Mouse (Mus musculus): ENCODE data around the gene AL732309.1. TPM values are rescaled to one million over a fixed set of nuclear protein-coding genes. Genes with fewer than 3 reads are reported as not detected.
A peak's percentile ranks its signal among the peaks of the same experiment; 100 is the strongest.

AL732309.1 gene
- polyA plus RNA-seq, 1 experiment from 2014 or later: 4.3 TPM

DNA sequence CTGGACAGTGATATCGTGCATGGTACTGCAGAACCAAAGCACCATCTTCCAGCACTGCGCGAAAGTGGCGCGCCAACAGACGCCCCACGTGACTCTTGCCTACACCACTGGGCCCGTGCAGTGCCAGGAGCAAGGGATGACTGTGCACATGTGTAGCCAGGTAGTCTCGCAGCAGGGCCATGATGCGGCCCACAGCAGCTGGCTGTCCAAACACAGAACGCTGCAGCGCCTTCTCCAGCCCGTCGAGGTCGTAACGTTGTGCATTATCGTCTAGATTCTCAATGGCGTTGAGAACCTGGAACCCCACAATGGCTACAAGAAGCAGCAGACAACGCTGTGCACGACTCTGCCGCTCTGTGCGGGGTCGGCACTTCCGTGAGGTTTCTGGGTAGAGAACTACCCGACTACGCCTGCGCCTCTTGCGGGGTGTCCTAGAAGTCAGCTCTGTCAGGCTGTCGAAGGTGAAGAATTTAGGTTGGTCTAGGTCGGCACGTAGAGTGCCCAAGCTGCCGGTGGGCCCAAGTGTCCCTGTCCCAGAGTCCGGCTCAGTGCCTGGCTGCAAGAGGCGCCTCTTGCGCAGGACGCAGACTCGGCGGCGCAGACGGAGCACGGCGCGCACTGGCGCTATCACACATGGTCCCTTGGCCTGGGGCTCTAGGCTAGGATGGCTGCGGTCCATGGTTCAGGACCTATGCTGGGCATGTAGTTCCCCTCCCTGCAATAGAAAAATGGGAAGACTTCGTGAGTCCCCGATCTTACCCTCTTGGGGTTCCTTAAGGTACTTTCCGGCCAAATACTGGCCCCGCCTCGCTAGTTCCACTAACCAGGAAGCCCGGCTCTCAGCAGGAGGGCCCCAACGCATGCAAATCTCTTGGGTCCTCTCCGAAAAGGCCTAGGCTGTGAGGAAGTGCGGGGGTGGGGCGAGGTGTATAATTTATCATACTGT is 51.2 kb downstream of the AL732309.1 start:
- H3K9me3 ChIP-seq (ENCODE audit: low read length): no peaks in the 10 kb centered on the region
- DNase-seq (ENCODE audit: low spot score) (peak; percentile 74), ATAC-seq (peak; percentile 16; the same call in 1 of the 2 replicates)
- peak overlapping the region; percentile 62 for H3K4me2 ChIP-seq (replicated peaks; ENCODE audit: low read depth, low read length)
- H3K9ac ChIP-seq (replicated peaks; ENCODE audit: low read depth): peak overlapping the region; percentile 29
- H3K27ac ChIP-seq (ENCODE audit: low read length): peak overlapping the region; percentile 91
- H3K4me3 ChIP-seq (ENCODE audit: low read depth, low read length): peak overlapping the region; percentile 36
- TF ChIP-seq CTCF (IDR thresholded peaks at IDR 0.05): no peak
- TF ChIP-seq EP300 (IDR thresholded peaks at IDR 0.05): no peak
- peaks cover 18% of the 10 kb centered on the region for H3K4me1 ChIP-seq (ENCODE audit: insufficient read depth, low read depth, low read length)
- H3K36me3 ChIP-seq (ENCODE audit: insufficient read depth, low read length): peaks cover 16% of the 10 kb centered on the region; the same call in 1 of the 2 replicates
- 17% methylated on average over 55 of the region's 55 CpGs for WGBS
- H3K27me3 ChIP-seq (replicated peaks; ENCODE audit: insufficient read depth, low read length): no peaks in the 10 kb centered on the region

Other genes starting within 250 kb of the AL732309.1 start
- 49.3 and 50.2 TPM in 2 replicates for gene Nsmf, start 192.5 kb downstream of the AL732309.1 start, polyA plus RNA-seq (2015; fragmentation: Nextera tagmentation; extraction: Ambion mirVana)
- 3.0 and 3.4 TPM in 2 replicates for gene Entpd8, start 166.6 kb downstream of the AL732309.1 start, polyA plus RNA-seq (2015; fragmentation: Nextera tagmentation; extraction: Ambion mirVana)
- gene Noxa1, start 151.7 kb downstream of the AL732309.1 start, polyA plus RNA-seq (2015; fragmentation: Nextera tagmentation; extraction: Ambion mirVana): 11.9 and 14.6 TPM in 2 replicates
- gene Nrarp, start 66.1 kb downstream of the AL732309.1 start, polyA plus RNA-seq (2015; fragmentation: Nextera tagmentation; extraction: Ambion mirVana): 14.1 and 16.0 TPM in 2 replicates
- 13.8 and 14.8 TPM in 2 replicates for gene Tor4a, start 50.0 kb downstream of the AL732309.1 start, polyA plus RNA-seq (2015; fragmentation: Nextera tagmentation; extraction: Ambion mirVana)
- gene Nelfb, start 35.4 kb downstream of the AL732309.1 start, polyA plus RNA-seq (2015; fragmentation: Nextera tagmentation; extraction: Ambion mirVana): 74.0 and 80.1 TPM in 2 replicates
- 0.12 TPM in 1 of 2 replicates, not detected in the other for gene Stpg3, start 32.2 kb downstream of the AL732309.1 start, polyA plus RNA-seq (2015; fragmentation: Nextera tagmentation; extraction: Ambion mirVana)
- 0.32 and 0.98 TPM in 2 replicates for gene Fam166a, start 28.1 kb downstream of the AL732309.1 start, polyA plus RNA-seq (2015; fragmentation: Nextera tagmentation; extraction: Ambion mirVana)
- gene Tubb4b, start 22.2 kb downstream of the AL732309.1 start, polyA plus RNA-seq (2015; fragmentation: Nextera tagmentation; extraction: Ambion mirVana): 344 and 386 TPM in 2 replicates
- gene Slc34a3, start 12.5 kb downstream of the AL732309.1 start, polyA plus RNA-seq (2015; fragmentation: Nextera tagmentation; extraction: Ambion mirVana): not detected in 2 replicates
- 0.10 TPM in 1 of 2 replicates, not detected in the other for gene Rnf224, start 10.1 kb downstream of the AL732309.1 start, polyA plus RNA-seq (2015; fragmentation: Nextera tagmentation; extraction: Ambion mirVana)
- gene Rnf208, start 4.6 kb downstream of the AL732309.1 start, polyA plus RNA-seq (2015; fragmentation: Nextera tagmentation; extraction: Ambion mirVana): 3.4 TPM in 2 replicates
- 0.69 and 0.85 TPM in 2 replicates for gene Cysrt1, start 4.4 kb downstream of the AL732309.1 start, polyA plus RNA-seq (2015; fragmentation: Nextera tagmentation; extraction: Ambion mirVana)
- 43.2 and 44.9 TPM in 2 replicates for gene Tmem203, start 8.6 kb upstream of the AL732309.1 start, polyA plus RNA-seq (2015; fragmentation: Nextera tagmentation; extraction: Ambion mirVana)
- gene Tprn, start 15.8 kb upstream of the AL732309.1 start, polyA plus RNA-seq (2015; fragmentation: Nextera tagmentation; extraction: Ambion mirVana): 7.2 and 7.4 TPM in 2 replicates
- 146 and 173 TPM in 2 replicates for gene Ssna1, start 25.6 kb upstream of the AL732309.1 start, polyA plus RNA-seq (2015; fragmentation: Nextera tagmentation; extraction: Ambion mirVana)
- gene Anapc2, start 25.6 kb upstream of the AL732309.1 start, polyA plus RNA-seq (2015; fragmentation: Nextera tagmentation; extraction: Ambion mirVana): 88.4 and 89.0 TPM in 2 replicates
- gene Tmem210, start 41.3 kb upstream of the AL732309.1 start, polyA plus RNA-seq (2015; fragmentation: Nextera tagmentation; extraction: Ambion mirVana): not detected in 2 replicates
- gene Lrrc26, start 43.1 kb upstream of the AL732309.1 start, polyA plus RNA-seq (2015; fragmentation: Nextera tagmentation; extraction: Ambion mirVana): 42.2 and 46.5 TPM in 2 replicates
- gene Grin1, start 72.3 kb upstream of the AL732309.1 start, polyA plus RNA-seq (2015; fragmentation: Nextera tagmentation; extraction: Ambion mirVana): 0.30 and 0.36 TPM in 2 replicates
- gene Man1b1, start 85.5 kb upstream of the AL732309.1 start, polyA plus RNA-seq (2015; fragmentation: Nextera tagmentation; extraction: Ambion mirVana): 36.8 and 40.9 TPM in 2 replicates
- 10.5 and 11.1 TPM in 2 replicates for gene Dpp7, start 109.5 kb upstream of the AL732309.1 start, polyA plus RNA-seq (2015; fragmentation: Nextera tagmentation; extraction: Ambion mirVana)
- gene Uap1l1, start 118.8 kb upstream of the AL732309.1 start, polyA plus RNA-seq (2015; fragmentation: Nextera tagmentation; extraction: Ambion mirVana): 74.4 and 75.5 TPM in 2 replicates
- gene Sapcd2, start 125.5 kb upstream of the AL732309.1 start, polyA plus RNA-seq (2015; fragmentation: Nextera tagmentation; extraction: Ambion mirVana): 2.2 and 2.4 TPM in 2 replicates
- gene Entpd2, start 149.0 kb upstream of the AL732309.1 start, polyA plus RNA-seq (2015; fragmentation: Nextera tagmentation; extraction: Ambion mirVana): 2.6 and 2.8 TPM in 2 replicates
- 42.7 and 45.3 TPM in 2 replicates for gene Npdc1, start 152.5 kb upstream of the AL732309.1 start, polyA plus RNA-seq (2015; fragmentation: Nextera tagmentation; extraction: Ambion mirVana)
- gene Fut7, start 176.4 kb upstream of the AL732309.1 start, polyA plus RNA-seq (2015; fragmentation: Nextera tagmentation; extraction: Ambion mirVana): 0.32 and 0.45 TPM in 2 replicates
- gene Abca2, start 181.8 kb upstream of the AL732309.1 start, polyA plus RNA-seq (2015; fragmentation: Nextera tagmentation; extraction: Ambion mirVana): 2.7 and 4.0 TPM in 2 replicates
- 633 and 715 TPM in 2 replicates for gene Clic3, start 210.0 kb upstream of the AL732309.1 start, polyA plus RNA-seq (2015; fragmentation: Nextera tagmentation; extraction: Ambion mirVana)
- gene Paxx, start 214.2 kb upstream of the AL732309.1 start, polyA plus RNA-seq (2015; fragmentation: Nextera tagmentation; extraction: Ambion mirVana): 67.4 and 68.9 TPM in 2 replicates
- gene Ptgds, start 223.2 kb upstream of the AL732309.1 start, polyA plus RNA-seq (2015; fragmentation: Nextera tagmentation; extraction: Ambion mirVana): 5.8 and 6.1 TPM in 2 replicates
- not detected in 2 replicates for gene Lcn12, start 247.0 kb upstream of the AL732309.1 start, polyA plus RNA-seq (2015; fragmentation: Nextera tagmentation; extraction: Ambion mirVana)